Mouse (Mus musculus): ENCODE results near the gene Gm45208.

- no peak for TF ChIP-seq POLR2A (IDR thresholded peaks at IDR 0.05; ENCODE audit: extremely low read depth, insufficient read depth, low read length)
- 0 out of 2 replicates have a peak, but pooled peaks have one; percentile 28 for TF ChIP-seq CTCF (IDR thresholded peaks at IDR 0.05; ENCODE audit: extremely low read depth, insufficient read depth, low read length)
These were observed 21.4 kb downstream of the Gm45208 start for GRCm38 (mm10) chrX:7743470-7743869.

Data from cortical plate, adult 2 months (tissue).